Mouse (Mus musculus) liver, embryonic 13.5 days (tissue): ENCODE results near the gene Apol7e. TPM values are rescaled to one million over a fixed set of nuclear protein-coding genes. Genes with fewer than 3 reads are reported as not detected.
A peak's percentile ranks its signal among the peaks of the same experiment; 100 is the strongest.

Experiments used
- ATAC-seq: fragments of 200-750 bp; cut with Nextera tagmentation; 2 replicates; pipeline ENCODE4 v1.8.0; 2017; ENCODE audit warnings: low read depth, mild to moderate bottlenecking, moderate number of reproducible peaks, moderate library complexity
- DNase-seq: peaks from one replicate; pipeline ENCODE4 v3.0.0; 2022
- H3K27ac ChIP-seq: fragments of 300-500 bp; sonication (generic); 2 replicates; pipeline ENCODE4 v1.5.1; 2015; ENCODE audit warnings: moderate library complexity, mild to moderate bottlenecking, inconsistent platforms
- H3K27me3 ChIP-seq: fragments of 300-500 bp; sonication (generic); 2 replicates; pipeline ENCODE4 v1.6.1; 2015; ENCODE audit warnings: mild to moderate bottlenecking, inconsistent platforms
- H3K36me3 ChIP-seq: fragments of 300-500 bp; sonication (generic); 2 replicates; pipeline ENCODE4 v1.6.1; 2015; ENCODE audit warnings: mild to moderate bottlenecking, inconsistent platforms
- H3K4me1 ChIP-seq: fragments of 300-500 bp; sonication (generic); replicated peaks from 2 replicates; pipeline ENCODE4 v1.6.1; 2015; ENCODE audit warnings: inconsistent platforms
- H3K4me2 ChIP-seq: fragments of 300-500 bp; sonication (generic); 2 replicates; pipeline ENCODE4 v1.6.1; 2015; ENCODE audit warnings: inconsistent platforms, mild to moderate bottlenecking, moderate library complexity
- H3K4me3 ChIP-seq: fragments of 300-500 bp; sonication (generic); replicated peaks from 2 replicates; pipeline ENCODE4 v1.5.1; 2015; ENCODE audit warnings: mild to moderate bottlenecking, inconsistent platforms
- H3K9ac ChIP-seq: fragments of 300-500 bp; sonication (generic); 2 replicates; pipeline ENCODE4 v1.6.1; 2015; ENCODE audit warnings: mild to moderate bottlenecking, inconsistent platforms
- H3K9me3 ChIP-seq: fragments of 300-500 bp; sonication (generic); replicated peaks from 2 replicates; pipeline ENCODE4 v1.6.1; 2016; ENCODE audit warnings: inconsistent platforms
- WGBS: fragments of 180-500 bp; shearing (Covaris S2); methylation state at CpG from one replicate; pipeline ENCODE4 v1.1.7; 2015; ENCODE audit not compliant: insufficient replicate concordance; 5-methylcytosine and 5-hydroxymethylcytosine counted together
- polyA plus RNA-seq: library from polyadenylated mRNA; unstranded; fragments of >200 nt; fragmentation: Nextera tagmentation; extraction: Ambion mirVana; gene quantifications from 2 replicates; pipeline ENCODE4 v1.2.1, GENCODE M21; 2015

Gene Apol7e
- polyA plus RNA-seq, 1 experiment from 2014 or later = not detected

- peaks cover 51% of the 10 kb centered on the region for H3K36me3 ChIP-seq
- peaks cover 4% of the 10 kb centered on the region for H3K27me3 ChIP-seq
- no peak overlapping the region for H3K4me3 ChIP-seq
- peaks cover 26% of the 10 kb centered on the region for H3K4me1 ChIP-seq
- 0 out of 2 replicates have a peak, but pooled peaks cover 5% of the 10 kb centered on the region for H3K9me3 ChIP-seq
- H3K9ac ChIP-seq = no peak overlapping the region
- ATAC-seq (no peak), DNase-seq (no peak)
- no peak overlapping the region for H3K4me2 ChIP-seq
- no peak overlapping the region for H3K27ac ChIP-seq
- WGBS = 44% methylated on average over 5 of the region's 5 CpGs
These were observed 46.0 kb downstream of the Apol7e start for GRCm38 (mm10) chr15:77744632-77745031.

- peaks cover 4% of the 10 kb centered on the region for H3K27me3 ChIP-seq
- peaks cover 30% of the 10 kb centered on the region for H3K4me1 ChIP-seq
- H3K4me2 ChIP-seq = no peak overlapping the region
- H3K4me3 ChIP-seq = no peak overlapping the region
- no peak overlapping the region for H3K27ac ChIP-seq
- ATAC-seq = no peak
- no peak for DNase-seq
- no peak overlapping the region for H3K9ac ChIP-seq
- H3K36me3 ChIP-seq = peaks cover 56% of the 10 kb centered on the region
- 0 out of 2 replicates have a peak, but pooled peaks cover 7% of the 10 kb centered on the region for H3K9me3 ChIP-seq
These were observed 46.4 kb downstream of the Apol7e start for GRCm38 (mm10) chr15:77745081-77745480.

DNA sequence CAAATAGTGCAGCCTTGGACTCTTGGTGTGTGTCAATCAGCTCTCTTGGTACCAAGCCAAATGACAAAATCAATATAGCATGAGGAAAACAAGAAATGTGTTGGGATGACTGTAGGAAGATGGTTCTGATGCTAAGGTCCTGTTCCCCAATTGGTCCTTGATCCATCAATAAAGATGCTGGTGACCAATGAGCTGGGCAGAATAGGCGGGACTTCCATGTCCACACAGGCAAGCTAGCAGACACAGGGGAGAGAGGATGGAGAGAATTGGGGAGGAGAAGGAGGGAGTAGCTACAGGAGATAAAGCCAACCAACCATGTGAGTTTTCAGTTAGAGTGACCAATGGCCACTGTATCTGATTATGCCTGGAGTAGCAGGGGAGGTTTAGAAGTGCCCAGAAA is 47.7 kb downstream of the Apol7e start:
- peaks cover 68% of the 10 kb centered on the region for H3K36me3 ChIP-seq

GRCm38 (mm10) chr15:77748414-77748813 is 49.8 kb downstream of the Apol7e start:
- no peak for DNase-seq
- H3K36me3 ChIP-seq = peaks cover 89% of the 10 kb centered on the region
- no peak for ATAC-seq
- H3K4me1 ChIP-seq = peaks cover 53% of the 10 kb centered on the region
- no peak overlapping the region for H3K9ac ChIP-seq
- H3K27me3 ChIP-seq = peaks cover 4% of the 10 kb centered on the region
- 0 out of 2 replicates have a peak, but pooled peaks cover 7% of the 10 kb centered on the region for H3K9me3 ChIP-seq
- 87% methylated on average over 3 of the region's 3 CpGs for WGBS
- H3K4me2 ChIP-seq = peak overlapping the region; percentile 13
- H3K27ac ChIP-seq = no peak overlapping the region
- H3K4me3 ChIP-seq = peak overlapping the region; percentile 19; the same call in 1 of the 2 replicates

More for the DNA sequence above, 47.7 kb downstream of the Apol7e start:
- peaks cover 4% of the 10 kb centered on the region for H3K27me3 ChIP-seq
- no peak for DNase-seq
- H3K9me3 ChIP-seq = 0 out of 2 replicates have a peak, but pooled peaks cover 7% of the 10 kb centered on the region
- no peak overlapping the region for H3K4me3 ChIP-seq
- no peak overlapping the region for H3K9ac ChIP-seq
- no peak overlapping the region for H3K4me2 ChIP-seq
- peak overlapping the region; percentile 39; the same call in 1 of the 2 replicates for H3K27ac ChIP-seq
- H3K4me1 ChIP-seq = peaks cover 33% of the 10 kb centered on the region
- no peak for ATAC-seq
- WGBS = 82% methylated on average over 1 of the region's 1 CpGs

- Histone ChIP-seq H3K27ac (no peak overlapping the region), H3K9ac (no peak overlapping the region), H3K27me3 (peaks cover 4% of the 10 kb centered on the region), H3K4me3 (no peak overlapping the region), H3K9me3 (0 out of 2 replicates have a peak, but pooled peaks cover 7% of the 10 kb centered on the region), H3K4me2 (no peak overlapping the region), H3K4me1 (peaks cover 56% of the 10 kb centered on the region), H3K36me3 (peaks cover 90% of the 10 kb centered on the region)
- WGBS = 92% methylated on average over 10 of the region's 10 CpGs
- DNase-seq = no peak
- ATAC-seq = no peak
These were observed 51.1 kb downstream of the Apol7e start for GRCm38 (mm10) chr15:77749717-77750116.

DNA sequence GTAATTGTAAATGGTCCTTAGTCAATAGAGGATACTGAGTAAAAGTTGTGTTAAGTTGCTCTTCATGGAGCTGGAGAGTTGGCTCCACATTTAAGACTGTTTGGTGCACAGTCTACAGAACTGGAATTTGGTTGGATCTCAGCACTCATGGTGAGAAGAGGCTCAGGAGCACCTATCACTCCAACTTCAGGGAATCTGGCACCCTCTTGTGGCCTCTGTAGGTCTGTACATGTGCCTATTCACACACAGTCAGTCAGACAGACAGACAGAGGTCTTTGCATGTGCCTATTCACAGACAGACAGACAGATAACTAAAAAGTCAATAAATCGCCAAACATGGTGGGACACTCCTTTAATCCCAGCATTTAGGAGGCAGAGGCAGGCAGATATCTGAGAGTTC is 51.8 kb downstream of the Apol7e start:
- ATAC-seq = no peak
- Histone ChIP-seq H3K4me2 (no peak overlapping the region), H3K9ac (no peak overlapping the region), H3K36me3 (peaks cover 83% of the 10 kb centered on the region), H3K9me3 (0 out of 2 replicates have a peak, but pooled peaks cover 7% of the 10 kb centered on the region), H3K4me3 (no peak overlapping the region), H3K4me1 (peaks cover 58% of the 10 kb centered on the region), H3K27me3 (peaks cover 4% of the 10 kb centered on the region), H3K27ac (0 out of 2 replicates have a peak overlapping the region, but pooled peaks have one; percentile 4)
- WGBS = 32% methylated on average over 1 of the region's 1 CpGs
- DNase-seq = no peak

DNA sequence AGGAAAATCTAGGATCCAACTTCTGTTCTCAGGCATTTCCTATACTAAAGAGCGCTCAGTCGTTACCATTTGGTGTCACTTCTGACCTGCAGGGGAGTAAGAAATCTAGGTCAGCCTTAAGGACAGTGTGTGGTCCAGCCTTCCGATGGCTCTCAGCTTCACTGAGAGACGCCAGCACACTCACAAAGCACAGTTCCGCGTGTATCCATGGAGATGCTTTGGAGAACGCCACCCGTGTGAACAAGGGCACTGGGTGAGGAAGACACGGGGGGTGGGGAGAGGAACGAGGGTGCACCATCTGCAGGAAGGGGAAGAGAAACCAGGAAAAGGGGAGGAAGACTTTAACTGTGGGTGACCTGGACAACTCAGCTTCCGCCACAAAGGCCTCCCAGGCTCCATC is 53.8 kb downstream of the Apol7e start:
- Histone ChIP-seq H3K36me3 (peaks cover 63% of the 10 kb centered on the region), H3K4me1 (peaks cover 72% of the 10 kb centered on the region), H3K4me3 (peak overlapping the region; percentile 73), H3K27ac (peak overlapping the region; percentile 96), H3K9me3 (0 out of 2 replicates have a peak, but pooled peaks cover 7% of the 10 kb centered on the region), H3K27me3 (peaks cover 2% of the 10 kb centered on the region; the same call in 1 of the 2 replicates), H3K9ac (peak overlapping the region; percentile 89), H3K4me2 (peak overlapping the region; percentile 88)
- DNase-seq = no peak
- 53% methylated on average over 11 of the region's 11 CpGs for WGBS
- ATAC-seq = no peak

DNA sequence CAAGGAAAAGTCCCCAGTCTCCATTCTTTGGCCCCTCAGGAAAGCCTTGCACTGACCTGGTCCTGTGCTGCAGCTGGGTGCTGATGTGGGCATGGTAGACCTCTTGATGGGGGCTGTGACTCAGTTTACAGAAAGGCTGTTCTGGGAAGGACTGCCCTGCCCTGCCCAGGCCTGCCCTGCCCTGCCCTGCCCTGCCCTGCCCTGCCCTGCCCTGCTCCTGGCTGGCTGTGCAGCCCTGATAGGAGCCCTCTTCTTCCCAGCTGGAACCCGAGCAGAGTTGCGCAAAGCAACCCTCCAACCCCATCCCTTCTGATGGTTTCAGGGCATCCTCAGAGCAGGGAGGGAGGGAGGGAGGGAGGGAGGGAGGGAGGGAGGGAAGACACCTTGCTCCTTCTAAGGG is 56.5 kb downstream of the Apol7e start:
- H3K27me3 ChIP-seq = no peaks in the 10 kb centered on the region
- H3K9ac ChIP-seq = peak overlapping the region; percentile 89
- H3K9me3 ChIP-seq = no peaks in the 10 kb centered on the region
- H3K27ac ChIP-seq = peak overlapping the region; percentile 96
- peaks cover 45% of the 10 kb centered on the region for H3K36me3 ChIP-seq
- H3K4me3 ChIP-seq = peak overlapping the region; percentile 73
- peak; percentile 99 for ATAC-seq
- peak overlapping the region; percentile 88 for H3K4me2 ChIP-seq
- WGBS = no CpG with 5 or more reads among the region's 2 CpGs
- H3K4me1 ChIP-seq = peaks cover 50% of the 10 kb centered on the region
- DNase-seq = peak; percentile 81

DNA sequence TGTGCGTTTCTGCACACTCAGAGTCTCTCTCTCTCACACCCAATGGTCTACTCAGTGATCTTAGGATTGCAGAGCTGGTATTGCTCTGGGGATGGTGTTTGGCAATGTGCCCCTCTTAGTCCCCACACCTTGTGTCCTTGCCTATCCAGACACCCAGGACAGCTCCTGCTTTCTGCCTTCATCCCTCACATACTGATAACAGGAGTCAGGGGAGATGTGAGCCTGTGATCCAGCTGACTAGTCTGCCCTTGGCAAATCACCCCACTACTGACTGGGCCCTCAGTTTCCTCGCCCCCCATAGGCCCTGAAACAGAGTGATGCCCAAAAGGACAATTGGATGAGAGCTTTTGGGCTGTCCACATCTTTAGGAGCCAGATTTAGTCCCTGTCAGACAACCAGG is 57.4 kb downstream of the Apol7e start:
- WGBS = 40% methylated on average over 2 of the region's 2 CpGs
- no peak for DNase-seq
- Histone ChIP-seq H3K9me3 (no peaks in the 10 kb centered on the region), H3K36me3 (peaks cover 45% of the 10 kb centered on the region), H3K9ac (peak overlapping the region; percentile 89), H3K4me3 (peak overlapping the region; percentile 73), H3K27ac (peak overlapping the region; percentile 96), H3K27me3 (no peaks in the 10 kb centered on the region), H3K4me2 (peak overlapping the region; percentile 88), H3K4me1 (peaks cover 50% of the 10 kb centered on the region)
- no peak for ATAC-seq

GRCm38 (mm10) chr15:77756848-77757247 is 58.2 kb downstream of the Apol7e start, which contains the start of gene Apol8:
Gene Apol8, minus strand, starts transcription at chr15:77757003.
- 2% methylated on average over 9 of the region's 9 CpGs for WGBS
- no peaks in the 10 kb centered on the region for H3K27me3 ChIP-seq
- H3K4me3 ChIP-seq = peak within 1 kb of the TSS; percentile 73
- peaks cover 42% of the 10 kb centered on the region for H3K4me1 ChIP-seq
- peak within 1 kb of the TSS; percentile 89 for H3K9ac ChIP-seq
- ATAC-seq (peak; percentile 9; the same call in 1 of the 2 replicates), DNase-seq (peak; percentile 70)
- peak within 1 kb of the TSS; percentile 88 for H3K4me2 ChIP-seq
- H3K36me3 ChIP-seq = peaks cover 45% of the 10 kb centered on the region
- H3K27ac ChIP-seq = peak within 1 kb of the TSS; percentile 96
- no peaks in the 10 kb centered on the region for H3K9me3 ChIP-seq

GRCm38 (mm10) chr15:77757586-77758226 is 59.0 kb downstream of the Apol7e start:
- H3K4me2 ChIP-seq = no peak overlapping the region
- no peaks in the 10 kb centered on the region for H3K9me3 ChIP-seq
- peaks cover 37% of the 10 kb centered on the region for H3K4me1 ChIP-seq
- H3K36me3 ChIP-seq = peaks cover 45% of the 10 kb centered on the region
- no peak for DNase-seq
- no peaks in the 10 kb centered on the region for H3K27me3 ChIP-seq
- H3K27ac ChIP-seq = peak overlapping the region; percentile 24; the same call in 1 of the 2 replicates
- H3K9ac ChIP-seq = no peak overlapping the region
- 71% methylated on average over 4 of the region's 4 CpGs for WGBS
- no peak overlapping the region for H3K4me3 ChIP-seq
- ATAC-seq = no peak
